Mouse (Mus musculus) mouse trophoblast stem cell (cell line): ENCODE measurements around the gene Ugt1a6a.

Experiments
- in situ Hi-C, 2 experiments: fragments of 300-500 bp; cut with MseI, MboI; formaldehyde crosslinking; loops; 2 replicates in 1 of 2; 3 replicates in 1 of 2; pipeline ENCODE4 v1.15.1; 2025

Gene Ugt1a6a

DNA sequence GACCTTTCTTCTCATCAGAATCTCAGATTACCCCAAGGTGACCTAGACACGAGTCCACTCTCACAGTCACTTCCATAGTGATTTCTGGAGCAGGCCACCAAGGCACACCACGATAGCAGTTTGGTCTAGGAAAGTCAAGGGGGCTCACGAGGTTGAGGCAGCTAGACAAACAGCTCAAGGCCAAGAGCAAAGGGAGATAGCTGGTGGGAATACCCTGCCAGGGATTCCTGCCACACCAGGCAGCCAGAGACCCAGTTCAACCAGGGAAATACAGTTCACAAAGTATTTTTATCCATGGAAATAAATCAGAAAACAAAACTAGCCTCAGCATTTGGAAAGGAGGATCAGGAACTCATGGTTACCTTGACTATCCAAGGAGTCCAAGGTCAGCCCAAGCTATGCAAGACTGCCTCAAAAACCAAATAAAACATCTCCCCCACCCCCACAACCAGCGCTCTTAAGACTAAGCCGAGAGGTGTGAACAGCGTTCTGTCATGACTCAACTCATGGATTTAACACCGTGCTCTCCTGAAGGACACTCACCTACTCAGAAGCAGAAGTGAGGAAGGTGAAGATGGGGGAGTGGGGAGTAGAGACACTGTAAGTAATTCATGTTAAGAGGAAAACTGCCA lies 129.7 kb downstream of the Ugt1a6a start:
- in situ Hi-C loops = no loop called here

DNA sequence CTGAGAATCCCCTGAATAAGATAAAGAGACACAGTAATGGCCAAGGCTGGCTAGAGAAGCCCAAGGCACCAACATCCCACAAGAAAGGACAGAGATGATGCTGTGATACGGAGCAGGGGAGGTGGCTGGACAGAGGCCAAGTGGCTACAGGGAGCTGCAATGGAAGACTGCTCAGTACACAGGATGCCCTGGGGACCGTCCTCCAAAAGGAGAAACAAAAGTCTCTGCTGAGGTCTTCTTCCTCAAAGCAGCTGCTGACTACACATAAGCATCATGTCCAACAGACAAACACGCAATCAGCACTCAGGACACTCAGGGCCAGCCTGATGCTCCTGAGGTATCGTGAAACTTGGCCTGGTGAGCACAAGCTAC lies 130.2 kb downstream of the Ugt1a6a start:
- in situ Hi-C loops = no loop called here

DNA sequence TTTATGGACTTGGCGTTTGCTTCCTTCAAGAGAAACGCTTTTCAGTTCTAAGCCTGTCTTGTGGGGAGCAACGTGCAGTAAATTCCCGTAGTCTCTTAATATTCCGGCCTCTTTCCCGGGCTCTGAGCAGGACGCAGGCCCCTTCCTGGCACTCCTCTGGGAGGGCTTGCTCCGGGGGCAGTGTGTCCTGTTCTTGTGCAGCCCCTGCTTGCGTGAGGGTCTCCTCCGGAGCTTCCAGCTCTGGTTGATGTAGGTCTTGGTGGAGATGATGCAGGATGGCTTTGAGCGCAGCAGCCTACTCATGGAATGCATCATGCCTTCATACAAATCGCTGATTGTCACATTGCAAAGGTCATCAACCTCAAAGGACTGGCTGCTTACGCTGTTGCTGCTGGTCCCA lies 131.5 kb downstream of the Ugt1a6a start:
- in situ Hi-C loops = no loop called here

GRCm38 (mm10) chr1:88267489-88267888 lies 132.9 kb downstream of the Ugt1a6a start:
- in situ Hi-C loops = no loop called here

DNA sequence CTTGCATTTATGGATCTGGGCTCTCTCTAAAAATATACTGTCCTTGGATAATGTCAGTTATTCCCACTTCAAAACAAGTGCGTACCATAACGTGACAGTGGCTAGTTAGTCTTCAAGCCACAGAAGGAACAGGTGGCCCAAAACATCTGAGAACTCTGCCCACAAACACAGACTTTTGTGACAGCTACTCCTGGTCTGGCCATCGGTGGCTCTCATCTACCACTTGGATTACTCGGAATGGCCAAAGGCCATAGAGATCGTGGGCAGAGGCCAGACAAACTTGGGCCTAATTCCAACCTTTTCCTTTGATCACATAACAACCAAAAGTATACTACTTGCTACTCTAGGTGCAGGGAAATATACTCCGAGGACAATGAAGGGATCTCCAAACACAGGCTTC lies 133.5 kb downstream of the Ugt1a6a start:
- in situ Hi-C loops = no loop called here
